Mouse (Mus musculus) gastrocnemius, postnatal 36 days (tissue): ENCODE measurements around the gene Pard6b. TPM values are rescaled to one million over a fixed set of nuclear protein-coding genes. Genes with fewer than 3 reads are reported as not detected.

Experiments used
- DNase-seq, 2 experiments: peaks; one replicate each; pipeline ENCODE4 v3.0.0; 2022
- intact Hi-C: fragments of 180-260 bp; cut with DNase I; formaldehyde crosslinking; loops from one replicate; pipeline ENCODE4 v1.15.1; 2025
- total RNA-seq, 2 experiments: library from RNA; stranded (reverse); gene quantifications; 2 replicates each; pipeline ENCODE4 v1.2.3; 2021

Pard6b gene
- total RNA-seq, 2 experiments from 2014 or later, result 0.69 to 0.91 TPM

- intact Hi-C loops, result no loop called here
- DNase-seq, result no peak
Observed at GRCm38 (mm10) chr2:168058488-168059199, 22.2 kb upstream of the Pard6b start.

GRCm38 (mm10) chr2:168059200-168059790 lies 21.5 kb upstream of the Pard6b start:
- no peak for DNase-seq
- intact Hi-C loops, result no loop called here

- intact Hi-C loops, result no loop called here
Observed at GRCm38 (mm10) chr2:168063712-168064111, 17.1 kb upstream of the Pard6b start.

GRCm38 (mm10) chr2:168065511-168065910 lies 15.3 kb upstream of the Pard6b start:
- no peak for DNase-seq
- intact Hi-C loops, result no loop called here

More at GRCm38 (mm10) chr2:168063712-168064111, 17.1 kb upstream of the Pard6b start:
- no peak for DNase-seq

GRCm38 (mm10) chr2:168066783-168067182 lies 14.0 kb upstream of the Pard6b start:
- intact Hi-C loops, result no loop called here
- DNase-seq, result no peak

GRCm38 (mm10) chr2:168070425-168070824 lies 10.4 kb upstream of the Pard6b start:
- DNase-seq, result no peak
- intact Hi-C loops, result no loop called here

GRCm38 (mm10) chr2:168072436-168073131 lies 8.2 kb upstream of the Pard6b start:
- DNase-seq, result peak; percentile 42 to 67
- intact Hi-C loops, result no loop called here

- intact Hi-C loops, result no loop called here
- DNase-seq, result no peak
Observed at GRCm38 (mm10) chr2:168073722-168074121, 7.1 kb upstream of the Pard6b start.

- intact Hi-C loops, result no loop called here
Observed at GRCm38 (mm10) chr2:168074457-168074856, 6.3 kb upstream of the Pard6b start.

GRCm38 (mm10) chr2:168076840-168077576 lies 3.8 kb upstream of the Pard6b start:
- no peak for DNase-seq
- intact Hi-C loops, result no loop called here

More at GRCm38 (mm10) chr2:168074457-168074856, 6.3 kb upstream of the Pard6b start:
- no peak for DNase-seq

- no peak for DNase-seq
- intact Hi-C loops, result no loop called here
Observed at GRCm38 (mm10) chr2:168078107-168078830, 2.5 kb upstream of the Pard6b start.

GRCm38 (mm10) chr2:168081299-168081932 lies 612 bp downstream of the Pard6b start:
- intact Hi-C loops, result no loop called here
- no peak for DNase-seq

- DNase-seq, result no peak
- intact Hi-C loops, result no loop called here
Observed at GRCm38 (mm10) chr2:168081933-168082306, 1.1 kb downstream of the Pard6b start.

- no peak for DNase-seq
- intact Hi-C loops, result no loop called here
Observed at GRCm38 (mm10) chr2:168083593-168083992, 2.8 kb downstream of the Pard6b start.

- intact Hi-C loops, result no loop called here
- DNase-seq, result no peak
Observed at GRCm38 (mm10) chr2:168084228-168084627, 3.4 kb downstream of the Pard6b start.

- no peak for DNase-seq
Observed at GRCm38 (mm10) chr2:168085621-168086265, 4.9 kb downstream of the Pard6b start.

GRCm38 (mm10) chr2:168086318-168086717 lies 5.5 kb downstream of the Pard6b start:
- intact Hi-C loops, result no loop called here
- DNase-seq, result no peak

More at GRCm38 (mm10) chr2:168085621-168086265, 4.9 kb downstream of the Pard6b start:
- intact Hi-C loops, result no loop called here

- intact Hi-C loops, result no loop called here
- no peak for DNase-seq
Observed at GRCm38 (mm10) chr2:168086839-168087238, 6.0 kb downstream of the Pard6b start.

GRCm38 (mm10) chr2:168091560-168091959 lies 10.8 kb downstream of the Pard6b start:
- intact Hi-C loops, result no loop called here

More at GRCm38 (mm10) chr2:168091560-168091959, 10.8 kb downstream of the Pard6b start:
- no peak for DNase-seq
